Mouse (Mus musculus) liver, adult 2 months (tissue): ENCODE results near the gene Olfr638.

Experiments used
- CTCF ChIP-seq: fragments of 200-500 bp; IDR thresholded peaks from 2 replicates; pipeline ENCODE4 v1.5.1; 2011; ENCODE audit warnings: low read depth, low read length, control low read depth
- POLR2A ChIP-seq: fragments of 200-500 bp; IDR thresholded peaks from 2 replicates; pipeline ENCODE4 v1.6.1; 2011; ENCODE audit warnings: low read length, control low read depth; ENCODE audit not compliant: insufficient read depth; ENCODE audit errors: extremely low read depth

DNA sequence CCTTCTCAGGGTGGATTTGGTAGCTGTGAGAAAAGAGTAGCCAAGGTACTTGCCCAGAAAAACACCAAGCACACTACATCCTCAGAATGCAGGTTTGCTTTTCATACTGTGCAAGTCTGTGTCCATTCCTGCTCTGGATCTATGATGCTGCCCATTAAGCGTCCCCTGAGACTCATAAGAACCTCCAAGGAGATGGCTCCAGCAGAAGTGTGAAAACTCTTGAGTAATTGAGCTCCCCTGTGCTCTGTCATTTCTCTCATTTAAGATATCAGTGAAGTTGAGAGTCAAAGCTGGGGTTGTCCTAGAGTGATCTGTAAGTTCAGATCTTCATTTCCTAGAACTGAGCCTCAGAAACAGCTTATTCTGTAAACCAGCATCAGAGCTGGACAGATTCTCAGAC lies 54.0 kb downstream of the Olfr638 start, which contains the start of gene Olfr642:
- no peak for TF ChIP-seq CTCF
- no peak for TF ChIP-seq POLR2A
